Mouse (Mus musculus): ENCODE results near the gene Emc1.
"Not testable (repeated sequence)": the region's sequence is repeated elsewhere in the genome, so short reads cannot be mapped to it uniquely, and the experiment has no call there.

Gene Emc1

GRCm38 (mm10) chr4:139360761-139361548 lies 8.6 kb downstream of the Emc1 start:
- DNase-seq: no peak

GRCm38 (mm10) chr4:139367336-139367735 lies 14.9 kb downstream of the Emc1 start:
- DNase-seq: no peak

GRCm38 (mm10) chr4:139368038-139368437 lies 15.7 kb downstream of the Emc1 start:
- no peak for DNase-seq

DNA sequence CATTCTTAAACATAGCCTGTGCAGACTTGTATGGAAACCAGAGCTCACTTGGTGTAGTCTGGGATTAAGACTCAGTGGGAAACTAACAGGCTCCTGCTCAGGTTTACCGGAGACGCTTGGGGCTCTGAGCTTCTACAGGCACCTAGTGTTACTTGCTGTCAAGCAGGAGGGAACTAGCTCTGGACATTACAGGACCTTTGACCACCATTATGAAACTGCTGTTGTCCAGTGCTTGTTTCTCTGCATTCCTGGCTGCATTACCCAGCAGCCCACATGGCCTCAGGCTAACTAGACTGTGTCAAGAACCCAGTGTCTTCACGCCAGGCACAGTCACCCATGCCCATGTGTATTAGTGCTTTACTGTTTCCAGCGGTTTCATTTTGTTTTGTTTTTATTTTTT lies 20.7 kb downstream of the Emc1 start:
- peak; percentile 24 for DNase-seq

GRCm38 (mm10) chr4:139373531-139373930 lies 21.1 kb downstream of the Emc1 start:
- no peak for DNase-seq

- DNase-seq: no peak
These were observed 27.3 kb downstream of the Emc1 start for GRCm38 (mm10) chr4:139379719-139380118.

DNA sequence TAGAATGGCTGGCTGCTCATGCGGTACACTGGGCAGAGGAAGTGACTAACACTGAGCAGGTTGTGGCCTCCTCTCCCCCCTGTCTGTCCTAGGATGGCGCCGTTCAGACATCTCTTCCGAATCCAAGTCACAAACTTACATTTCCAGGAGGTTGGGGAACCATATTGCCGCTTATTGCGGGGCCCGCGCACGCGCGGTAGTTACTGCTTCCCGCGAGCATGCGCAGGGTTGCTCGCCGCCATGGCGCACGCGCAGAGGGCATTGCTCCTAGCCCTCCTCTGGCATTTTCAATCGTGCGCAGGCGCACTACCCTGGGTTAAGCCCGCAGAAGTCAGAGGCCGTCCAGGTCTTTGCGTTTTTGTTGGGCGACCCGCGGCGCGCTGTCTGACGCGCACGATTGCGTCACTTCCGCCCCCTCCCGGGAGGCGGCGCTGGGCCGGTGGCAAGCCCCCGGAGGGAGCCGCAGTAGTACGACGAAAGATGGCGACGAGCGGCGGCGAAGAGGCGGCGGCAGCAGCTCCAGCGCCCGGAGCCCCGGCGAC lies 27.9 kb downstream of the Emc1 start:
- peak; percentile 100 for DNase-seq

- DNase-seq: no peak
These were observed 28.5 kb downstream of the Emc1 start for GRCm38 (mm10) chr4:139380775-139381451.

DNA sequence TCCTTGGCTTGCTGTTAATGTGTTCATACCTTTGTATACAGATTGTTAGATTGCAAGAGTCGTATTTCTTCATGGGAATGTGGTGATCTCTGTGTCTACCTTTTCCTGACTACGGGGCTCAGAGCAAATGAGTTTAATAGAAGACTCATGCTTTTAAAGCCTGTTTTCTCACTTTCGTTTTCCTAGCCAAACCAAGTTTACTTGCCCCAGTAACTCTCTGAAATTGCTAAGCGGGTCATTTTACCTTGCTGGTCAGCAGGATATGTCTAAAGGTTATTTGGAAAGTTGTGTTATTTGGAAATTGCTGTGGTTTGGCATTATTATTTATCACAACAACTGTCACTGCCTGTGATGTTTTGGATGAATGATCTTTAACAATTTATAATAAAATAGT lies 29.1 kb downstream of the Emc1 start:
- DNase-seq: no peak

DNA sequence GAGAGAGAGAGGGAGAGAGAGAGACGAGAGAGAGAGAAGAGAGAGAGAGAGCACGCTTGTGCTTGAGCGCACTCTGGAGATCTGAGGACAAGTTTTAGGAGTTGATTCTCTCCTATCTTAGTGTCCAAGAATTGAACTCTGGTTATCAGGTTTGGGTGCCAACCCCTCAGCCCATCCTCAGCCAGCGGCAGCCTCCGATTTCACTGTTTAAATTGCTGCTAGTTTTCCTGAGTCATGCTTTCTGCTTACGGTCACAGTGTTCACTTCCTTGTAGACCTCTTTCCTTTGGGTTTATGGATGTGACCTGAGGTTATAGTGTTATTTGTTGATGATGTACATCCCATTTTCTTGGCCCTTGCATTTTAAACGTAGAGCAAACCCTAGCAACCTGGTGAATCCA lies 29.8 kb downstream of the Emc1 start:
- DNase-seq: no peak

DNA sequence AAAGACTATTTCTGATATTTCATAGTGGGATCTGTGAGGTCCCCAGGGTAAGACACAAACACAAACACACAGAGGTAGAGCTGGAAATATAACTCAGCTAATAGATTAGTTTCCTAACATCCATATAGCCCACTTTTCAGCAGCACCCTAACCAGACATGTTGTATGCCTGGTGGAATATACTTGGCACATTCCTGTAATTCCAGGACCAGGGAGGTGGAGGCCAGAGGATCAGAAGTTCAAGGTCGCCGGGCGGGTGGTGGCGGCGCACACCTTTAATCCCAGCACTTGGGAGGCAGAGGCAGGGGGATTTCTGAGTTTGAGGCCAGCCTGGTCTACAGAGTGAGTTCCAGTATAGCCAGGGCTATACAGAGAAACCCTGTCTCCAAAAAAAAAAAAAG lies 33.5 kb downstream of the Emc1 start:
- DNase-seq: not testable (repeated sequence)

DNA sequence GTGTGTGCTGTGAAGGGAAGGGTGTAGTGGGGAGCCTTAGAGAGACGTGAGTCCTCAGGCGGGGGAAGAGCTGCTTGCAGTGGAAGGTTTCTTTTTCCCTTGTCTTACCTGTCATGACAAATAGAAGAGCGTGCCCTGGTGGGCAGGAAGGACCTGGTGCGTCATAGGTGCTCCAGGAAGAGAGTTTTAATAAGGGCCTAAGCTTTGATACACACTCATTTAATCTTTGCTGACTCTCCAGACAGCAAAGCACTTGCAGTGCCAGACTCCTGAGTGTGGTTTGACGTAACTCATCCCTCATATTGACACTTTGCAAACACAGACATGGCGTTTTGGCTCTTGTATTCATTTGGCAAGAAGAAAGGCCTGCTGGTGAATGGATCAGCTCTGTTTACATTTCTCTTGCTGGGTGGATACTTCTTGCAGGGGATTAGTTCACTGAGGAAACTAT lies 34.5 kb downstream of the Emc1 start:
- DNase-seq: peak; percentile 6

DNA sequence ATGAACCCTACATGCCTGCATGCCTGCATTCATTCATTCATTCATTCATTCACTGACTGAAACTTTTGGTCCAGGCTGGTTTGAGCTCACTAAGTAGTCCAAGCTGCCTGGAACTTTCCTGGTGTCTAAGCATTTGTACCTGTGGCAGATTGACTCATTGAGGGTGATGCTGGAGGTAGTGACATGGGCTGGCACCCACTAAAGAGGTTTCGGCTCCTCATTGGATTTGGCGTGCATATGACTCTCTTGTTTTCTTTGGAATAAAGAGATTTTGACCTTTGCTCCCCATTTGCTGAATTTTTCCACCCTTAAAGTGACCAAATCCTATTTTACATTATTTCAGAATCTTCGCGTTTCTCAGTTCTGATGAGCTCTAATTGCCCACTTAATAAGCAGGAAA lies 37.2 kb downstream of the Emc1 start:
- DNase-seq: no peak

- no peak for DNase-seq
These were observed 43.0 kb downstream of the Emc1 start for GRCm38 (mm10) chr4:139395431-139395830.

DNA sequence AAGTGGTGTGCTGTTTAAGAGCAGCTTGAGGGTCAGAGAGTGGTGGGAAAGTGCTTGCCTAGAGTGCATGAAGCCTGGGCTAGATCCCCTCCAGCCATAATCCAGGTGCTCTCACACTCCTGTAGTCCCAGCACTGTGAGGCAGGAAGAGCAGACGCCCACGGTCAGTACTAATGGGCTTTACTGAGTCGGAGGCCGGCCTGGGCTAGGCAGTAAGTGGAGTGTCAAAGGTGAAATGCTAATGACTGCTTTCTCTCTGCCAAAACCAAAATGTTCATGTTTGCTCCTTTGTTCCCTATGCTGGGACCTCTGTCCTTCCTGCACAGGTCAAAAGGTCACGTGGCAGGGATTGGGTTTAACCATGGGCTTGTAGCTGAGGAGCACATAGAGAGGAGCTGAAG lies 48.1 kb downstream of the Emc1 start:
- DNase-seq: no peak

GRCm38 (mm10) chr4:139403214-139403613 lies 50.8 kb downstream of the Emc1 start:
- no peak for DNase-seq

DNA sequence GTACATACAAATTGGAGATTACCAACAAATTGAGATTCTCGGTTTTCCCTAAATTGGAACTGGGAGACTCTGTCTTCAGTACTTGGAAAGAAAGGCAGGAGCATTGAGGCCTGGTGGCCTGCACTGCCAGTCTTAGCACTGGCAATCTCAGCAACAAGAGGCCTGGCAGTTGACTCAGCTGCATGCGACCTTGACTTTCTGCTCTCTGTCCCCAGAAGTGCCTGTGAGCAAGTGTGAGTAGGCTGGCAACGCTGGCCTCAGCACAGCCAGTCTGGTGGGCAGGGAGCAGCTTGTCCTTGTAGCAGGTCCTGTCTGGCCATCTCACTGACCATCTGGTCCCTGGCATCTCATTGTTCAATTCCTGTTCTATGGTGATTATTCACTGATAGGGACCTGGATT lies 59.0 kb downstream of the Emc1 start:
- DNase-seq: no peak

GRCm38 (mm10) chr4:139417868-139418267 lies 65.5 kb downstream of the Emc1 start:
- DNase-seq: no peak

GRCm38 (mm10) chr4:139421621-139422020 lies 69.2 kb downstream of the Emc1 start:
- no peak for DNase-seq

- no peak for DNase-seq
These were observed 70.0 kb downstream of the Emc1 start for GRCm38 (mm10) chr4:139422409-139422808.

- DNase-seq: peak; percentile 8
These were observed 70.9 kb downstream of the Emc1 start for GRCm38 (mm10) chr4:139423270-139423669.

Measured in kidney, adult 18-20 months (tissue).